Comparison of ENCODE assay signal across 8 mouse cellular contexts in the genomic region with DNA sequence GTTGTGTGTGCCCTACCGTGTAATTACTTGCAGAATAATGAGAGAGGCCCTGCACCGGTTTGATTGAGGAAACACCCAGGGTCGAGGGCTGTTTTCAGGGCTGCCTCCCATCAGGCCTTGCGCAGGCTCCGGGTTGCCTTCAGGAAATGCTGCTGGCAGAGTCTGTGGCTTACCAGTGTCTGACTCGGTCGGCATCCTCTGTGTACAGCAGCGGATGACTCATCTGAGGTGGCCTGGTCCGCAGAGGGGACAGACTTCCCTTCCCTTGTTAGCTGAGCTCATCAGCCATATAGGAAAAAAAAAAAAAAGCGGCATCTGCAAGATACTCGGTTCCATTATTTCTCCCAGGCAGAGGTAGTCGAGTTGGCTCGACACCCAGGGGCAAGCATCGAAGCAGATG.
DNase-seq lines count a peak whose midpoint lies in the region; ATAC-seq lines count a peak whose summit lies in the region.
"Had no signal": no experiment of that assay in that cellular context is flagged by ENCODE, and none has a peak within 500 bp of the region (broad histone marks: within the 10 kb centered on the region; RNA-seq: fewer than 3 reads in every experiment).

No protein-coding gene starts in this region.

- no peak overlapping the region for H3K4me3 ChIP-seq in heart, embryonic 16.5 days (ENCODE audit: low read length)
- H3K4me3 ChIP-seq: erythroblast, embryonic 14.5 days had no signal

- peak; percentile 28 for DNase-seq in urinary bladder, postnatal 25 days (ENCODE audit: low spot score)
- DNase-seq in urinary bladder, postnatal 4 days (ENCODE audit: low spot score in 2 of 2), result no peak
- peak; percentile 73 for DNase-seq in cerebellum, adult 11-12 months
- peak; percentile 68 for DNase-seq in kidney, postnatal 14 days
- DNase-seq in lung, postnatal 36 days, result peak; percentile 86
- peak; percentile 50 to 76 for DNase-seq in spleen, postnatal 4 days (ENCODE audit: low spot score in 2 of 2)

- no peaks in the 10 kb centered on the region for H3K36me3 ChIP-seq in heart, embryonic 16.5 days (ENCODE audit: control insufficient read depth, insufficient read depth)

- 0 out of 2 replicates have a peak, but pooled peaks cover 4% of the 10 kb centered on the region for H3K4me1 ChIP-seq in heart, embryonic 16.5 days (ENCODE audit: control insufficient read depth, insufficient read depth, low read length)

- WGBS in heart, embryonic 16.5 days, result 53% methylated on average over 14 of the region's 14 CpGs

- peak; percentile 81 for ATAC-seq in heart, embryonic 16.5 days (replicated peaks; ENCODE audit: extremely low read depth, insufficient read depth, low FRiP score)

- H3K27ac ChIP-seq in heart, embryonic 16.5 days (ENCODE audit: low read length), result 0 out of 2 replicates have a peak overlapping the region, but pooled peaks have one; percentile 20

- no peak overlapping the region for H3K9ac ChIP-seq in heart, embryonic 16.5 days (ENCODE audit: low read length)

- no peaks in the 10 kb centered on the region for H3K9me3 ChIP-seq in heart, embryonic 16.5 days (replicated peaks; ENCODE audit: control insufficient read depth, low read length)

- no peaks in the 10 kb centered on the region for H3K27me3 ChIP-seq in heart, embryonic 16.5 days (ENCODE audit: control insufficient read depth, insufficient read depth, low read length)

- H3K4me2 ChIP-seq in heart, embryonic 16.5 days (ENCODE audit: low read depth, low read length), result no peak overlapping the region

Comparison
In these comparisons a context has a peak if more than half of its experiments do, and no peak if none do; other contexts are left out.
1. DNase-seq: peak in urinary bladder, postnatal 25 days (single experiment), cerebellum, adult 11-12 months (single experiment), kidney, postnatal 14 days (single experiment), lung, postnatal 36 days (single experiment) and spleen, postnatal 4 days (2 of 2); none in urinary bladder, postnatal 4 days (0 of 2).